Mouse (Mus musculus): ENCODE measurements around the gene Helz. TPM values are rescaled to one million over a fixed set of nuclear protein-coding genes. Genes with fewer than 3 reads are reported as not detected.
A peak's percentile ranks its signal among the peaks of the same experiment; 100 is the strongest.

Helz gene
- polyA plus RNA-seq, 1 experiment from 2014 or later, result 17.3 TPM

DNA sequence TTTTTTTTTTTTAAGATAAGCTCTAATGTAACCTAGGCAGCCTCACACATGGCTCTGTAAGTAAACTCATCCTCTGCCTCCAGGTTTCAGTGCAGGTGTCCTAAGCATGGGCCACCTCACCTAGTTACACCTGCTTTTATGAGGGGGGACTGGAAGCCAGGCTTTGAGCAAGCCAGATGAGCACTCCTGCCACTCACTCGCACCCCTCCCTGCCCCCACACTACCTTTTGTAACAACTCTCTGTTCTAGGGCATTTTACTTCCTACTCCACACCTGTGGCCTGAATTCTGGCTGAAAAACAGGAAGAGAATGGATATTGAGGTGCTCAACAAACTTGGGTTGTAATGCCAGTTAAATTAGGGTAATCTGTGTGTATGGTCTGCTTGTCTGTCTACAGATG lies 22.8 kb upstream of the Helz start:
- Histone ChIP-seq H3K4me1 (no peaks in the 10 kb centered on the region; the same call in 1 of the 2 replicates), H3K27me3 (replicated peaks) (no peaks in the 10 kb centered on the region), H3K4me2 (no peak overlapping the region), H3K4me3 (replicated peaks) (no peak overlapping the region), H3K9ac (no peak overlapping the region), H3K27ac (no peak overlapping the region), H3K9me3 (no peaks in the 10 kb centered on the region), H3K36me3 (no peaks in the 10 kb centered on the region)
- 59% methylated on average over 1 of the region's 1 CpGs for WGBS
- ATAC-seq (ENCODE audit: insufficient read depth, low FRiP score, low read depth), result no peak

DNA sequence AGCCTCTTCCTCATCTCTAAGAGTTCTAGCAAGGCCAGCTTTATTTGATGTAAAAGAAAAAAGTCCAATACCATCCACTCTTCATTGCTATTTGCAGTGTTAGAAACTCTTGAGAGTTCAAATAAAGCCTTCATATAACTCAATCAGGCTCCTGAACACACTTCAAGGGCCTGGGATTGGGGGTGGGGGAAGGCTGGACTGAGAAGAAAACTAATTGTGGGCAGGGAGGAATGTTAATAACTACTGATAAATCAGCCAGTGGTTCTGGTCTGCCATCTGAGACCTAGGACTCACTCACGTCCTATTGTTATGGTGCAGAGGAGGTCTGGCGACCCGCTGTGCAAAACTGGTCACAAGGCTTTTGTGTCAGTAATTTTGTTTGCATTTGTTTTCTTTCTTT lies 20.1 kb upstream of the Helz start:
- Histone ChIP-seq H3K4me3 (replicated peaks) (no peak overlapping the region), H3K4me1 (no peaks in the 10 kb centered on the region; the same call in 1 of the 2 replicates), H3K9ac (no peak overlapping the region), H3K27ac (no peak overlapping the region), H3K36me3 (no peaks in the 10 kb centered on the region), H3K4me2 (no peak overlapping the region), H3K9me3 (no peaks in the 10 kb centered on the region), H3K27me3 (replicated peaks) (no peaks in the 10 kb centered on the region)
- no peak for ATAC-seq (ENCODE audit: insufficient read depth, low FRiP score, low read depth)
- 70% methylated on average over 3 of the region's 3 CpGs for WGBS

DNA sequence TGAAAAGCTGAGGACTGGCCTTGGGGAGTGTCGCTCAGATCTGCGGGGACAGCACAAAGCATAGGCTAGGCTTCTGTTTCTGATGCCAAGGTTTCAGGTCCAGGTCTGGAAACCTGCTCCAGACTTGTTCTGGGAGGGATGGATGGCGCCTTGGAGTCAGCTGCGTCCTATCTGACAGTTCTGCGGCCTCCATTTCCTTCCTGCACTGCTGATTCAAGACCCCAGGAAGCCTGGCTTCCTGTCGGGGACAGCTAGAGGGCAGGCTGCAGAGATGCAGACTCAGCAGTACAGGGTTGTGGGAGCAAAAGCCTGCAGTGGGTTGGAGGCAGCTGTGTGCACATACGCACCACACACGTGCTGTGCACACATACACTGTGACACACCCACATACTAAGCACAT lies 18.4 kb upstream of the Helz start:
- no peaks in the 10 kb centered on the region for H3K36me3 ChIP-seq
- H3K9me3 ChIP-seq, result no peaks in the 10 kb centered on the region
- no peak overlapping the region for H3K4me2 ChIP-seq
- H3K9ac ChIP-seq, result no peak overlapping the region
- H3K4me3 ChIP-seq (replicated peaks), result no peak overlapping the region
- WGBS, result 40% methylated on average over 8 of the region's 8 CpGs
- H3K27me3 ChIP-seq (replicated peaks), result no peaks in the 10 kb centered on the region
- ATAC-seq (ENCODE audit: insufficient read depth, low FRiP score, low read depth), result peak; percentile 43; the same call in 1 of the 2 replicates
- peak overlapping the region; percentile 21; the same call in 1 of the 2 replicates for H3K27ac ChIP-seq
- H3K4me1 ChIP-seq, result no peaks in the 10 kb centered on the region; the same call in 1 of the 2 replicates

DNA sequence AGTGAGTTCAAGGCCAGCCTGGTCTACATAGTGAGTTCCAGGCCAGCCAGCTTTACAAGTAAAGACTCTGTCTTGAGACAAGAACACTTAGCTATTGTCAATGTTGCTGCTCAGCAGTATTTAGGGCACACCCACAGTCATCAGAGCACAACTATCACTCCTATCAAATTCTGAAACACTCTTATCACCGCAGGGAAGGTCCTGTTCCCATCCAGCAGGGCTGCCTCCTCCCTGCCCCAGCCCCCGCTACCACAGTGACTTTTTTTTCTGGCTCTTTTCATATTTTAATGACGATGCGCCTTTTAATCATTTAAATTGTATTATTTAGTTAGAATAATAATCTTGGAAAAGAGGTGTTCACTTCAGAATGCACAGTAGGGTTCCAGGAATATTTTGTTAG lies 16.3 kb upstream of the Helz start:
- Histone ChIP-seq H3K9ac (no peak overlapping the region), H3K4me1 (no peaks in the 10 kb centered on the region; the same call in 1 of the 2 replicates), H3K4me2 (no peak overlapping the region), H3K9me3 (no peaks in the 10 kb centered on the region), H3K4me3 (replicated peaks) (no peak overlapping the region), H3K36me3 (no peaks in the 10 kb centered on the region), H3K27ac (no peak overlapping the region), H3K27me3 (replicated peaks) (no peaks in the 10 kb centered on the region)
- 63% methylated on average over 4 of the region's 4 CpGs for WGBS
- ATAC-seq (ENCODE audit: insufficient read depth, low FRiP score, low read depth), result no peak

DNA sequence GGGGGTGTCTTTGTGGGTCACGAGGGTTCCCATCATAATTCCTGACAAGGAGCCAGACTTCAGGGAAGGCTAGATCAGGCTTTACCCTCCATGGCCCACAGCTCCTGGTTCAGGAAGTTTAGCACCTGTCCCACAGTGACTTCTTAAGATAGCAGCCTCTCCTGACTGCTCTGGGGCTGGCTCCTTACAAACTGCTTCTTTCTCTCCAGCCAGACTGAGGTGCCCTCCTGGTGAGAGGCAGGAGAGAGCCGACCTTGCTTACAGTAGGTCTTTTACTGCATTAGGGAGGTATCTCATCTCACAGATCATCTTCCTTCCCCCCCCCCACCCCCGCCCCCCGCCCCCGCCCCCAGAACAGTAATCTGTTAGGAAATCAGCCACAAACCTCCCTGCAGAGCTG lies 15.5 kb upstream of the Helz start:
- Histone ChIP-seq H3K4me3 (replicated peaks) (no peak overlapping the region), H3K4me2 (no peak overlapping the region), H3K27me3 (replicated peaks) (no peaks in the 10 kb centered on the region), H3K9me3 (no peaks in the 10 kb centered on the region), H3K27ac (no peak overlapping the region), H3K36me3 (no peaks in the 10 kb centered on the region), H3K9ac (no peak overlapping the region), H3K4me1 (no peaks in the 10 kb centered on the region; the same call in 1 of the 2 replicates)
- no peak for ATAC-seq (ENCODE audit: insufficient read depth, low FRiP score, low read depth)
- WGBS, result 23% methylated on average over 5 of the region's 5 CpGs

DNA sequence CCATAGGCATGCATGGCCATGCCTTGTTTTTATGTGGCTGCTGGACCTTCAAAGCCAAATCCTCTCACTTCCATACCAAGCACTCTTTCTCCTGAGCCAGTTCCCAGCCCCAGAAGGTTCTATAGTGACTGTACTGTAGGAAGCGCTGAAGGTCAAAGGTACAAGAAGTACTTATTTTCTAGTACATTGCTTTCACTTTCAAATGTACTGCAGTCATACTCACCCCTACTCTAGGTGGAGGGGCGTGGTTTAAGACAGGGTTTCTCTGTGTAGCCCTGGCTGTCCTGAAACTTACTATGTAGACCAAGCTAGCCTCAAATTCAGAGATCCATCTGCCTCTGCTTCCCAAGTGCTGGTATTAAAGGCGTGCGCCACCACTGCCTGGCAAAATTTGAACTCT lies 8.7 kb upstream of the Helz start:
- Histone ChIP-seq H3K27me3 (replicated peaks) (no peaks in the 10 kb centered on the region), H3K9ac (no peak overlapping the region), H3K4me2 (no peak overlapping the region), H3K27ac (no peak overlapping the region), H3K36me3 (no peaks in the 10 kb centered on the region), H3K4me1 (no peaks in the 10 kb centered on the region), H3K4me3 (replicated peaks) (no peak overlapping the region), H3K9me3 (no peaks in the 10 kb centered on the region)
- 89% methylated on average over 4 of the region's 4 CpGs for WGBS
- no peak for ATAC-seq (ENCODE audit: insufficient read depth, low FRiP score, low read depth)

DNA sequence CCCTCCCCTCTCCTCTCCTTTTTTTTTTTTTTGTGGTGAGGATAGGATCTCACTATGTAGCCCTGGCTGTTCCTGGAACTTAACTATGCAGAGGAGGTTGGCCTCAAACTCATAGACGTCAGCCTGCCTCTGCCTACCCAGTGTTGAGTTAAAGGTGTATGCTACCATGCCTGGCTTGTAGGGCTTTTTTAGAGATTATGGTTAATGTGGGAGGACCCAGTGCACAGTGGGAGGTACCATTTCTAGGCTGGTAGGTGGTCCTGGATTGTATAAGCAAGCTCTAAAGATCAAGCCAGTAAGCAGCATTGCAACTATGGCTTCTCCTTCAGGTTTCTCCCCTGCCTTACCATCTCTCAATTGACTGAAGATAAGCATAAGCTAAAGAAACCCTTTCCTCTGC lies 7.4 kb upstream of the Helz start:
- H3K9me3 ChIP-seq, result no peaks in the 10 kb centered on the region
- no peak overlapping the region for H3K27ac ChIP-seq
- no peaks in the 10 kb centered on the region for H3K36me3 ChIP-seq
- no peaks in the 10 kb centered on the region for H3K27me3 ChIP-seq (replicated peaks)
- H3K4me1 ChIP-seq, result no peaks in the 10 kb centered on the region
- ATAC-seq (ENCODE audit: insufficient read depth, low FRiP score, low read depth), result no peak
- H3K9ac ChIP-seq, result no peak overlapping the region
- H3K4me2 ChIP-seq, result no peak overlapping the region
- 48% methylated on average over 1 of the region's 1 CpGs for WGBS
- no peak overlapping the region for H3K4me3 ChIP-seq (replicated peaks)

DNA sequence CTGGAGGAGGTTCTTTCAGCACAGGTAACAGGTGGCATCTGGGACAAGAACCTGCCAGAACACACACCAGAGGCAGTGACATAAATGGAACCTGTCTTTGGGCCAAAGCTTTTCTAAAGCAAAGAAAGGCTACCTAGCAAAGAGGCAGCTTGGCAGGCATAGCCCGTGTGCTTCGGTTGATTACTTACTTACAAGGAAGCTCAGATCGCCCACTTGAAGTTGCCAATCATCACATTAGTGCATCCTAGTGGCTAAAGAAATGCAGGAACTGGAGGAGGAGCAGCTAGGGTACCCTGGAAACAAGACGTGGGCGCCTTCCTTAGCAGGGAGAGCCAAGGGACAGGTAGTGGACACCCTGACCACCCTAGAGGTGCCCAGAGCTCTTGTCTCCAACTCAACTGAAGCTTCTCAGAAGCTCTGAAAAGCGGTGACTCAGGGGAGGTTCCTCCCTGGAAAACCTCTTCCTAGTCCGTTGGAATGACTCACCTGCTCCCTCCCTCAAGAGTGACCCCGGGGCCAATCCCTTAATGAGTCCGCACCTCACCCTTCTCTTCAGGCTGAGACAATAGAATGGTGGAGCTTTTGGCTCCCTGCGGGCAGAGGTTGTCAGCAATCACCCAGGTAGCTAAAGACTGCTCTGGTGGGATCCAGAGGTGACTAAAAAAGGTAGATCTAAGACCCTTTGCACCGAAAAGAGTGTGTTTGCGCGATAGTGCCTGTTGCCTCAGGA lies 1.8 kb upstream of the Helz start:
- no peak for ATAC-seq (ENCODE audit: insufficient read depth, low FRiP score, low read depth)
- H3K4me2 ChIP-seq, result peak overlapping the region; percentile 100
- H3K27me3 ChIP-seq (replicated peaks), result no peaks in the 10 kb centered on the region
- H3K9ac ChIP-seq, result no peak overlapping the region
- H3K4me1 ChIP-seq, result peaks cover 9% of the 10 kb centered on the region; the same call in 1 of the 2 replicates
- H3K36me3 ChIP-seq, result no peaks in the 10 kb centered on the region
- H3K4me3 ChIP-seq (replicated peaks), result peak overlapping the region; percentile 97
- 23% methylated on average over 13 of the region's 13 CpGs for WGBS
- H3K27ac ChIP-seq, result peak overlapping the region; percentile 53
- H3K9me3 ChIP-seq, result no peaks in the 10 kb centered on the region

DNA sequence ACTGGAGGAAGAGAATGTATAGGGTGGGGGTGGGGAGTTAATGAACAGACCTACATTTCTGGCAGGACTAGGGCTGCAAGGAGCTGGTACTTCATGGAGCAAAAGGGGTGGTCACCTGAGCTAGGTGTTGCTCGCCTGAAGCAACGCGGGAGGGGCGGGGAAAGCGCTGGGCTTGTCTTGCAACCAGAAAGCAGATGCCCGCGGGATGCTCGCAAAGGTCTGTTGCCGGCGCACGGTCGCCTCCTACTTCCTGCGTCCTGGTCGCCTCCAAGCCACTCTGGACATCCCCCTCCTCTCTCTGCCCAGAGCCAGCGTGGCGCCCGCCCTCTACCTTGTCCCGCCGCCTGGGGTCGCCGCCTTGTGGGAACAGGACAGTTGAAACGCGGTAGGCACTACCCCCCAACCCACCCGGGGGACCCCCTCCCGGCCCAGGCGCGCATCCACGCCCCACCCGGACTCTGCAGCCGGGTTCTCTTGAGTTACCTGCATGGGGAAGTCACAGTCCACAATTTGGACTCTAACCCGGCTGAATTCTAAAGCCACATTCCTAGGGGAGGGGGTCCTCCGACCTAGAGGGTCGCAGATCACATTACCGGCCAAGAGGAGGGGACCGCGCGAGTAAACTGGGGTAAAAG lies 946 bp upstream of the Helz start:
- Histone ChIP-seq H3K4me3 (replicated peaks) (peak overlapping the region; percentile 97), H3K27ac (peak overlapping the region; percentile 53), H3K27me3 (replicated peaks) (no peaks in the 10 kb centered on the region), H3K36me3 (no peaks in the 10 kb centered on the region), H3K9ac (peak overlapping the region; percentile 43; the same call in 1 of the 2 replicates), H3K9me3 (no peaks in the 10 kb centered on the region), H3K4me1 (peaks cover 9% of the 10 kb centered on the region; the same call in 1 of the 2 replicates), H3K4me2 (peak overlapping the region; percentile 100)
- peak; percentile 37; the same call in 1 of the 2 replicates for ATAC-seq (ENCODE audit: insufficient read depth, low FRiP score, low read depth)
- WGBS, result under 1% methylated on average over 37 of the region's 37 CpGs

DNA sequence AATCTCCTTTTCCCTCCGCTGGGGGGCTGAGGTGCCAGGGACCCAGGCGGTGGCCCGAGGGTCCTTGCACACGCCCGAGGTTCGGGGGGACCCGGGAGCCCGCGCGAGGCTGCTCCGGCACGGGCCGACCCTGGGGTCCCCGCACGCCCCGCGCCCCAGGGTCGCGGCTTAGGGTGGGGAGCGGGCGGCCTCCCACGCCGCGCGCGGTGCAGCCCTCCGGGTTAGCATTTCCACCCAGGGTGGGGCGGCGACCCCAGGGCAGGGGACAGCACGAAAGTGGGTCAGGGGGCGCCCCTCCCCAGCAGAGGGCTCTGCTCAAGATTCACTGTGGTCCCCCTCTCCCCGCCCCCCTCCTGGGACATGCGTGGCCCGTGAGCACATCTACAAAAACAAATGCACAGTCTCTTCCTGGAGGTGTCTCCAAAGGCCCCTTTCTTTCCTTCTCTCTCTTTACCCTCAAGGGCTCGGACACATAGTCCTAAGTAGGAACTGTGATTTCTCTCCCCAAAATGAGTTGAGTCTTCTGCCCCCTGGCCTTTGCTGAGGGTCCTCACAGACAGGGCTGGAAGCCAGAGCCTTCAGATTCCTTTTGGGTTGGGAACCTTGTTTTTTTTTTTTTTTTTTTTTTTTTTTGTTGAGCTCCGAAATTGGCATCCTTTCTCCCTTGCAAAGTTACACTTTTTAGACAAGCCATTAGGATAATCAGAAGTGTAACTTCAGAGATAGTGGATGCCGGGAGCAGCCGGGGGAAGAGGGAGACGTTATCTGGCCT lies 660 bp downstream of the Helz start:
- no peaks in the 10 kb centered on the region for H3K9me3 ChIP-seq
- peaks cover 9% of the 10 kb centered on the region; the same call in 1 of the 2 replicates for H3K4me1 ChIP-seq
- H3K27ac ChIP-seq, result peak overlapping the region; percentile 70; the same call in 1 of the 2 replicates
- peak overlapping the region; percentile 97 for H3K4me3 ChIP-seq (replicated peaks)
- WGBS, result 5% methylated on average over 37 of the region's 39 CpGs
- ATAC-seq (ENCODE audit: insufficient read depth, low FRiP score, low read depth), result no peak
- peak overlapping the region; percentile 100 for H3K4me2 ChIP-seq
- H3K9ac ChIP-seq, result peak overlapping the region; percentile 94
- no peaks in the 10 kb centered on the region for H3K36me3 ChIP-seq
- H3K27me3 ChIP-seq (replicated peaks), result no peaks in the 10 kb centered on the region

DNA sequence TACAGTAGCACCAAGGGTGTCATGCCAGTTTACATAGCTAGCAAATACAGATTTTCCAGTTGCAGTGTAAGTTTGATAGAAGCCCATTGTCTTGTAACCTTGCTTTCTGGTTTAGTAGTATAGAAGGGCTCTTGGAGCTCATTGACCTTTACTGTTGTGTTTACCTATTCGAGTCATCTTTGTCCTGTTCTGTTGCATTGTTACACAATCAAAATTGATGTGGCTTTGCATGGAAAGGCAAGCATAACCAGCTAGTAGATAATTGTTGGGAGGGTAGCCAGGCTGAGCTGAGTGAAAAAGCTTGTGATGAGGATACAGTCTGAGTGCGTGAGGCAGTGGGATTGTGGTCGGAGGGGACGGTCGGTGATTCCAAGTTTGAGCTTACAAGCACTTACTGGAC lies 12.1 kb downstream of the Helz start:
- Histone ChIP-seq H3K4me3 (replicated peaks) (no peak overlapping the region), H3K36me3 (peaks cover 19% of the 10 kb centered on the region; the same call in 1 of the 2 replicates), H3K4me2 (no peak overlapping the region), H3K9me3 (no peaks in the 10 kb centered on the region), H3K4me1 (no peaks in the 10 kb centered on the region), H3K27me3 (replicated peaks) (no peaks in the 10 kb centered on the region), H3K9ac (no peak overlapping the region), H3K27ac (no peak overlapping the region)
- no peak for ATAC-seq (ENCODE audit: insufficient read depth, low FRiP score, low read depth)
- 94% methylated on average over 5 of the region's 5 CpGs for WGBS

DNA sequence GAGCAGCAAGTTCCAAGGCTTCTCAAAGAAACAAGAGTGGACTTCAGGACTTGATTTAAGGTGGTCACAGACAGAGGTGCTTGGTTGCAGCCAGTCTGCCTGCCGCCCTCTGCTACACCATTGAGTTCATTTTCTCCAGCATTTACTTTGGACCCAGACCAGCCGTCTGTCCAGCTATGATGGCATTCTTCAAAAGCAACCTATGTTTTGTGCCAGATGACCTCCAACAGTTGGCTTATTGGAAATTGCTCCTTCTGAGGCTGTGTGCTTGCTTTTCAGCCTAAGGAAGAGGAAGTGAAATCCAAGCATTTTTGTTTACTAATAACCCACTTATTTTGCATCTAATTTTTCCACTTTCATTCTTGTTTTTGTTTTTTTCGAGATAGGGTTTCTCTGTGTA lies 19.7 kb downstream of the Helz start:
- H3K4me2 ChIP-seq, result no peak overlapping the region
- WGBS, result 84% methylated on average over 3 of the region's 3 CpGs
- H3K4me1 ChIP-seq, result no peaks in the 10 kb centered on the region
- no peak overlapping the region for H3K9ac ChIP-seq
- no peaks in the 10 kb centered on the region for H3K27me3 ChIP-seq (replicated peaks)
- H3K27ac ChIP-seq, result no peak overlapping the region
- no peak overlapping the region for H3K4me3 ChIP-seq (replicated peaks)
- H3K9me3 ChIP-seq, result no peaks in the 10 kb centered on the region
- ATAC-seq (ENCODE audit: insufficient read depth, low FRiP score, low read depth), result no peak
- no peaks in the 10 kb centered on the region for H3K36me3 ChIP-seq
